Mouse (Mus musculus): ENCODE results near the gene Olfr867. TPM values are rescaled to one million over a fixed set of nuclear protein-coding genes. Genes with fewer than 3 reads are reported as not detected.

The Olfr867 gene
- polyA plus RNA-seq, 1 experiment from 2014 or later, result not detected

DNA sequence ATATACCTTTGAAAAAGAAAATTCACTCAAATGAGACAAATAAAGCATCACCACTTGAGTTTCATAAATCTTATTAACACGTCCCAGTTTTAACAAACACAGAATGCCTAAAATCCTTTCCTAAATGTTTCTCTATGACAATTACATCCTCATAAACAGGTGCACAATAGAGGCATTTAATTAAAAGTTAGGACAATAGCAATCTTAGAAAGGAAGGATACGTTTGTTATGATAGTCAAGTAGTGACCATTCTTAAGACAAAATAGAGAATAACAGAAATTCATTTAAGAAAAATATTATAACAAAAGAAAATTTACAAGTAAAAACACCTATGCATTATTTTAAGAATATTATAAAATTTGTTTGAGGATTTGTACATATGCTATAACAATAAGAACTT, 29.4 kb downstream of the Olfr867 start, which contains the start of gene Olfr866:
Gene Olfr866, minus strand, starts transcription at position 101 of the 400 bp plus-strand sequence.
- no peaks in the 10 kb centered on the region for H3K9me3 ChIP-seq (ENCODE audit: low read length)
- TF ChIP-seq EP300 (IDR thresholded peaks at IDR 0.05) (no peak), CTCF (IDR thresholded peaks at IDR 0.05) (no peak)
- no peak for DNase-seq (ENCODE audit: low spot score)

More for the DNA sequence above, 29.4 kb downstream of the Olfr867 start, which contains the start of gene Olfr866:
- Histone ChIP-seq H3K4me1 (ENCODE audit: insufficient read depth, low read depth, low read length) (no peaks in the 10 kb centered on the region), H3K36me3 (ENCODE audit: insufficient read depth, low read length) (no peaks in the 10 kb centered on the region), H3K9ac (replicated peaks; ENCODE audit: low read depth) (no peak within 1 kb of the TSS), H3K27ac (ENCODE audit: low read length) (no peak within 1 kb of the TSS), H3K27me3 (replicated peaks; ENCODE audit: insufficient read depth, low read length) (no peaks in the 10 kb centered on the region), H3K4me2 (replicated peaks; ENCODE audit: low read depth, low read length) (no peak within 1 kb of the TSS), H3K4me3 (ENCODE audit: low read depth, low read length) (no peak within 1 kb of the TSS)
- 62% methylated on average over 2 of the region's 2 CpGs for WGBS
- ATAC-seq, result no peak

Small RNAs within 50 kb of the gene (microRNA-seq; reads per million reads assigned to microRNA genes)
- gene Gm26231 (not detected), gene Gm44395 (not detected)

Other genes with a start within 250 kb of the Olfr867 start
- gene Olfr860, start 207.8 kb downstream of the Olfr867 start, polyA plus RNA-seq (2015; fragmentation: Nextera tagmentation; extraction: Ambion mirVana), result not detected in 2 replicates
- not detected in 2 replicates for gene Olfr862, start 169.6 kb downstream of the Olfr867 start, polyA plus RNA-seq (2015; fragmentation: Nextera tagmentation; extraction: Ambion mirVana)
- gene Olfr77, start 140.7 kb downstream of the Olfr867 start, polyA plus RNA-seq (2015; fragmentation: Nextera tagmentation; extraction: Ambion mirVana), result 0.19 and 0.23 TPM in 2 replicates
- gene Olfr866, start 29.5 kb downstream of the Olfr867 start, polyA plus RNA-seq (2015; fragmentation: Nextera tagmentation; extraction: Ambion mirVana), result not detected in 2 replicates
- not detected in 2 replicates for gene Olfr868, start 41.1 kb upstream of the Olfr867 start, polyA plus RNA-seq (2015; fragmentation: Nextera tagmentation; extraction: Ambion mirVana)
- not detected in 2 replicates for gene Olfr869, start 71.4 kb upstream of the Olfr867 start, polyA plus RNA-seq (2015; fragmentation: Nextera tagmentation; extraction: Ambion mirVana)
- gene Olfr870, start 116.5 kb upstream of the Olfr867 start, polyA plus RNA-seq (2015; fragmentation: Nextera tagmentation; extraction: Ambion mirVana), result not detected in 2 replicates
- not detected in 2 replicates for gene Olfr871, start 154.6 kb upstream of the Olfr867 start, polyA plus RNA-seq (2015; fragmentation: Nextera tagmentation; extraction: Ambion mirVana)
- gene Olfr872, start 179.6 kb upstream of the Olfr867 start, polyA plus RNA-seq (2015; fragmentation: Nextera tagmentation; extraction: Ambion mirVana), result not detected in 2 replicates
- gene Olfr39, start 224.8 kb upstream of the Olfr867 start, polyA plus RNA-seq (2015; fragmentation: Nextera tagmentation; extraction: Ambion mirVana), result not detected in 2 replicates
- not detected in 2 replicates for gene Olfr873, start 241.0 kb upstream of the Olfr867 start, polyA plus RNA-seq (2015; fragmentation: Nextera tagmentation; extraction: Ambion mirVana)